Mouse (Mus musculus): Measurements from ENCODE around the gene Dnm2. TPM values are rescaled to one million over a fixed set of nuclear protein-coding genes. Genes with fewer than 3 reads are reported as not detected.

Dnm2 gene
- polyA plus RNA-seq, 1 experiment from 2014 or later: 51.8 TPM

DNA sequence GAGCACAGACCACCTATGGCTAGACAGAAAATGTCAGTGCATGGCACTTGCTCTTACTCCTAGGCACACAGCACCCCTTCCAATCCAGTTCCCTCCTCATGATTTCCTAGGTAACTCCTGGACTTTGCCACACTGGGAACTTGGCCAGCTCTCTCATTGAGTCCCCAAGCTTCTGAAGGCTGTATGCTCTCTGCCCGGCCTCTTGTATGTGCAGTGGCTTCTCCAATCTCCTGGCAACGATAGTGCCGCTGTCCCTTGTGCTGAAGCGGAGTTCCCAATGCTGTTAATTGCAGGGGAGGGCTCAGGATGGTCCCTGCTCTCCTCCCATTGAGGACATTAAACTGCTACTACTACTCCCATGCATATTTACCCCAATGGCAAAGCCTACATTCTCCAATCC lies 16.8 kb upstream of the Dnm2 start:
- no peak overlapping the region for H3K27ac ChIP-seq
- WGBS (ENCODE audit: insufficient replicate concordance): 26% methylated on average over 4 of the region's 4 CpGs
- H3K4me2 ChIP-seq: no peak overlapping the region
- peaks cover 40% of the 10 kb centered on the region for H3K36me3 ChIP-seq
- no peaks in the 10 kb centered on the region for H3K9me3 ChIP-seq (replicated peaks)
- no peaks in the 10 kb centered on the region for H3K27me3 ChIP-seq
- no peak for DNase-seq
- no peak overlapping the region for H3K4me3 ChIP-seq (replicated peaks)
- H3K4me1 ChIP-seq (replicated peaks): peaks cover 28% of the 10 kb centered on the region
- no peak for ATAC-seq (ENCODE audit: low read depth)
- H3K9ac ChIP-seq: no peak overlapping the region

DNA sequence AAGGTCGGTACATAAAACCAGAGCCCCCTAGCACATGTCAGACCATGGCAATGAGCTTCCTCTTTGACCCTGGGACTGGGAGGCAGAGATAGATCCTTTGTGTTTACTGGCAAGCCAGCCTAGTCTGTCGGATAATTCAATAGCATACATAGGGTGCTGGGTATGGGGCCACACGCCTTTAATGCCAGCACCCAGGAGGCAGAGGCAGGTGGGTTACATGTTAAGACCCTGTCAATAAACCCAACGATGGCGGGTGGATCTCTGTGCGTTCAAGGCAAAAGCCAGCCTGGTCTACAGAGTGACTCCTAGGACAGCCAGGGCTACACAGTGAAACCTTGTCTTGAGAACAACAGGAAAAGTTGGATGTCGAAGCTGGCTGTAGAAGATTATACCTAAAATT lies 16.1 kb upstream of the Dnm2 start:
- H3K9ac ChIP-seq: no peak overlapping the region
- peaks cover 34% of the 10 kb centered on the region for H3K36me3 ChIP-seq
- H3K27ac ChIP-seq: no peak overlapping the region
- 62% methylated on average over 7 of the region's 7 CpGs for WGBS (ENCODE audit: insufficient replicate concordance)
- no peak for DNase-seq
- H3K4me2 ChIP-seq: no peak overlapping the region
- no peaks in the 10 kb centered on the region for H3K9me3 ChIP-seq (replicated peaks)
- no peaks in the 10 kb centered on the region for H3K27me3 ChIP-seq
- ATAC-seq (ENCODE audit: low read depth): no peak
- peaks cover 32% of the 10 kb centered on the region for H3K4me1 ChIP-seq (replicated peaks)
- no peak overlapping the region for H3K4me3 ChIP-seq (replicated peaks)

DNA sequence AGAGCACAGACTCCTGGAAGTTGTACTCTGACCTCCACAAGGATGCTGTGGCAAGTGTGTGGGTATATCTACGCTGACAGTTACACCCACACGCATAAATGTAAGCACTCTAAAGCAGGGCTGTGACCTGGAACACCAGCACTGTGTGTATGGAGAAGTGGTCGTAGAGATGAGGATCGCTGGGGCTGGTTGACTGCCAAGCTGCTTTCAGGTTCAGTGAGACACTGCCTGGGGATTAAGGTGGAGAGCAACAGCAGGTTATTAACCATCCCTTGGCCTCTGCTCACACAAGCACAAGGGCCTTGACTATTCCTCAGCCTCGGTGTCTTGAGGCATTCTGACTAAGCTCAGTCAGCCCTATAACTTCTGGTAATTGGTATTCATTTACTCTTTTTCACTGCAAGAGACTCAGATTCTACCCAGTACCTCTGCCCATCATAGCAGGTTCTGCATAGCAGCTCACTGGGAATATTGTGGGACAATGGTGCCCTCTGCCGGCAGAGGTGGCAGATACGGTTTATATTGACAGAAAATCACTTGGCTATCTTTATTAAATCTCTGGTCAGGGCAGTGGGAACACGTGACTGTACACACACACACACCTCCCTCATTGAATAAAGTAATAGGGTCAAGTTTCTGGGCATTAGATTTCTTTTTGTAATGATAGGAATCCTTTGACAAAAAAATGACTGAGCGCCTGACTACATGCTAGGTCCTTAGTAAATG lies 15.0 kb upstream of the Dnm2 start:
- peak; percentile 63 for DNase-seq
- Histone ChIP-seq H3K4me3 (replicated peaks) (no peak overlapping the region), H3K4me2 (no peak overlapping the region), H3K27me3 (no peaks in the 10 kb centered on the region), H3K9me3 (replicated peaks) (no peaks in the 10 kb centered on the region), H3K9ac (no peak overlapping the region), H3K4me1 (replicated peaks) (peaks cover 42% of the 10 kb centered on the region), H3K27ac (no peak overlapping the region), H3K36me3 (peaks cover 34% of the 10 kb centered on the region)
- ATAC-seq (ENCODE audit: low read depth): no peak
- WGBS (ENCODE audit: insufficient replicate concordance): 33% methylated on average over 9 of the region's 9 CpGs

DNA sequence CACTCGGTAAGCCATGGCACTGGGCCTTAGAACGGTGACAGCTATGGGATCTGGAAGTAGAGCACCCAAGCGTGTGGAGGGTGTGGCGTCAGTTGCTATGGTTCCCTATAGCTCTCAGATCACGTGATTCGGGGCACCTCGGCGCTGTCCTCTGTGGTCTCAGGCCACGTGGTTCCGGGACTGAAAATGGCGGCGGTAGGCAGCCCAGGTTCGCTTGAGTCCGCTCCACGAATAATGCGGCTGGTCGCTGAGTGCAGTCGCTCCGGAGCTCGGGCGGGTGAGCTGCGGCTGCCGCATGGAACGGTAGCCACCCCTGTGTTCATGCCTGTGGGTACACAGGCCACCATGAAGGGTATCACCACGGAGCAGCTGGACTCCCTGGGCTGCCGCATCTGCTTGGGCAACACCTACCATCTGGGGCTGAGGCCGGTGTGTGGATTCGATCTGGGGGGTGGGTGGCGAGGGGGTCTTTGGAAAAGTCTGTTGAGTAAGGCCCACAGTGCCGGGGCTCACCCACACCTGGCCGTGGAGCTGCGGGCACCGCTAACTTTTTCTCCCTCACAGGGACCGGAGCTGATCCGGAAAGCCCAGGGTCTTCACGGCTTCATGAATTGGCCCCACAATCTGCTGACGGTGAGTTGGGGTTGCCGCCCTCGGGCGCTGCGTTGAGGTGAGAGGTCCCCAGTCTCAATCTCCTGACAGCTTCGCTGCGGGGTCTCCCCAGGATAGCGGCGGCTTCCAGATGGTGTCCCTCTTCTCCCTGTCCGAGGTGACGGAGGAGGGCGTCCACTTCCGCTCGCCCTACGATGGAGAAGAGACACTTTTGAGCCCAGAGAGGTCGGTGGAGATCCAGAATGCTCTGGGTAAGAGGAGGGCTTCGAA lies 12.8 kb upstream of the Dnm2 start, which contains the start of gene Qtrt1:
Gene Qtrt1 (plus strand): TSS at position 169 of the 882 bp plus-strand sequence.
- H3K4me1 ChIP-seq (replicated peaks): peaks cover 46% of the 10 kb centered on the region
- peaks cover 31% of the 10 kb centered on the region for H3K36me3 ChIP-seq
- peak; percentile 86 for DNase-seq
- H3K27ac ChIP-seq: peak within 1 kb of the TSS; percentile 72
- H3K4me2 ChIP-seq: peak within 1 kb of the TSS; percentile 91
- WGBS (ENCODE audit: insufficient replicate concordance): 1% methylated on average over 53 of the region's 53 CpGs
- H3K27me3 ChIP-seq: no peaks in the 10 kb centered on the region
- H3K4me3 ChIP-seq (replicated peaks): peak within 1 kb of the TSS; percentile 81
- H3K9me3 ChIP-seq (replicated peaks): no peaks in the 10 kb centered on the region
- peak within 1 kb of the TSS; percentile 82 for H3K9ac ChIP-seq
- peak; percentile 94 for ATAC-seq (ENCODE audit: low read depth)

DNA sequence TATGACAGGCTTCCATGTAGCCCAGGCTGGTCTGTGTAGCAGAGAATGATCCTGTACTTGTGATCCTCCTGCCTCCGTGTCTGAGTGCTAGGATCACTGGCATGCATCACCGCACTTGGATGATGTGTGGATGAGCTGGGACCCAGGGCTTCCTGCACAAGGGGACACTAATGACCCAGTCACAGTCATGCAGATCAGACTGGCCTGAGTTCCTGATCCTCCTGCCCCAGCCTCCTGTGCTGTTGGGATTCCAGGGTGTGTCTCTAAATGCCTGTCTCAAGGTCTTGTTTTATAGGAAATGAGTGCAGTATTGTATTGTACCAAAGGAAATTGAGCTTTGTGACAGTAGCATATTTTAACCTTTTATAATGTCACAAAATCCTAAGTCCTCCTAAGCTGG lies 6.8 kb upstream of the Dnm2 start:
- H3K4me2 ChIP-seq: no peak overlapping the region
- peaks cover 31% of the 10 kb centered on the region for H3K4me1 ChIP-seq (replicated peaks)
- DNase-seq (no peak), ATAC-seq (ENCODE audit: low read depth) (no peak)
- H3K27me3 ChIP-seq: no peaks in the 10 kb centered on the region
- peaks cover 81% of the 10 kb centered on the region for H3K36me3 ChIP-seq
- H3K9ac ChIP-seq: no peak overlapping the region
- H3K4me3 ChIP-seq (replicated peaks): no peak overlapping the region
- WGBS (ENCODE audit: insufficient replicate concordance): 93% methylated on average over 2 of the region's 2 CpGs
- no peak overlapping the region for H3K27ac ChIP-seq
- no peaks in the 10 kb centered on the region for H3K9me3 ChIP-seq (replicated peaks)

DNA sequence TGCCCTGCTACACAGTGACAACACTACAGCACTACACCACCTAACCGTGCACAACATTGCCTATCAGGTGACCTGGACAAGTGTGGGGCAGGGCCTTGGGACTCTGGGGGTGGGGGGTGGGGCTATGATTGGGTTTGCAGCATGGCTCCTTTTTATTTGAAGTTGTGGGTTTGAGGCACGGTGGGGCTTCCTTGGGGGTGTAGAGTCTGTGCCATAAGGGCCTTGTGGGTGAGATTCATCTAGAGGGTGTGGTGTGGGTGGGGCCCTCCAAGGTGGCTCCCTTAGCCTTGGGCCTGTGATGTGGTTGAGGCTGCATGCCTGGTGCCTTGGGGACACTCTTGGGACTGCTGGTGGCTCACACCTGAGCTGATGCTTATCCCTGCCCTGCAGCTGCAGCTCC lies 5.1 kb upstream of the Dnm2 start:
- H3K4me3 ChIP-seq (replicated peaks): no peak overlapping the region
- peaks cover 70% of the 10 kb centered on the region for H3K36me3 ChIP-seq
- no peak for ATAC-seq (ENCODE audit: low read depth)
- H3K9me3 ChIP-seq (replicated peaks): no peaks in the 10 kb centered on the region
- no peak for DNase-seq
- H3K27ac ChIP-seq: no peak overlapping the region; the same call in 1 of the 2 replicates
- 54% methylated on average over 2 of the region's 2 CpGs for WGBS (ENCODE audit: insufficient replicate concordance)
- H3K4me1 ChIP-seq (replicated peaks): peaks cover 30% of the 10 kb centered on the region
- no peak overlapping the region for H3K9ac ChIP-seq
- no peaks in the 10 kb centered on the region for H3K27me3 ChIP-seq
- no peak overlapping the region for H3K4me2 ChIP-seq

DNA sequence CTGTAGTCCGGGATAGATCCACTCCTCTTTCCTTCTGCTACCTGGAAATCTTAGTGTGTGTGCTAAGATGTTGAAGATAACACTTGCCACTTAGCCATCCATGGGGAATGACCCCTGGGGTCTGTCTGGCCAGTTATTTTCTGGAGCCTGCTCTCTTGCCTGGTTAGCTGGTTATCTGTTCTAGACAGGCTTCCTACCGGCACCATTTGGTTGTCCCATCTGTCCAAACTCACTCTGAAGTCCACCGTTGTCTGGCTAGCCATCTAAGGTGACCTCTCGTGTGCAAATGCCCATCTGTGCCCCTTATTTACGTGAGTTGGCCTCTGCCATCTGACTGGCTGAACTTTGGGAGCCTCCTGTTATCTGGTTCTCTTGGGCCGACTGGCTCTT lies 843 bp downstream of the Dnm2 start:
- Histone ChIP-seq H3K9ac (peak overlapping the region; percentile 97), H3K4me1 (replicated peaks) (peaks cover 64% of the 10 kb centered on the region), H3K27me3 (no peaks in the 10 kb centered on the region), H3K4me3 (replicated peaks) (peak overlapping the region; percentile 91), H3K27ac (peak overlapping the region; percentile 95), H3K9me3 (replicated peaks) (no peaks in the 10 kb centered on the region), H3K4me2 (peak overlapping the region; percentile 90), H3K36me3 (peaks cover 22% of the 10 kb centered on the region)
- ATAC-seq (ENCODE audit: low read depth) (no peak), DNase-seq (peak; percentile 45)
- WGBS (ENCODE audit: insufficient replicate concordance): 1% methylated on average over 6 of the region's 6 CpGs

DNA sequence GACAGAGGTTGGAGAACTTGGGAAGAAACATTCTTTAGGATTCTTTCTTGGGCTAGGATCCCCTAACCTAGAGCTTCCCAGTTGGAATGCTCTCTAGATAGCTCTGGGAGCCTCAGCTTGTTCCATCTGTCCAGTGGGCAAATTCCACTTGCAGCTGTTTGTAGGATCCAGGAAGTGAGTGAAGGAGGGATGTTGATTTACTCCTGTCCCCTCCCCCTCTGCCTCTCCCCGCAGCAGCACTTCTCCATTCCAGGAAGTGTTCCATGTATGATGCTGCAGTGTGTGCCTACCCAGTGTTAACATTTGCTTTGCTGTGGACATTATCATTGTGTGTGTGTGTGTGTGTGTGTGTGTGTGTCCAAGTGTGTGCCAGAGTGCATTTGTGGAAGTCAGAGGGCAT lies 1.3 kb downstream of the Dnm2 start:
- Histone ChIP-seq H3K9ac (peak overlapping the region; percentile 97), H3K27ac (peak overlapping the region; percentile 95), H3K27me3 (no peaks in the 10 kb centered on the region), H3K36me3 (peaks cover 18% of the 10 kb centered on the region), H3K4me2 (peak overlapping the region; percentile 90), H3K4me1 (replicated peaks) (peaks cover 68% of the 10 kb centered on the region), H3K4me3 (replicated peaks) (peak overlapping the region; percentile 91), H3K9me3 (replicated peaks) (no peaks in the 10 kb centered on the region)
- no peak for DNase-seq
- no peak for ATAC-seq (ENCODE audit: low read depth)
- 0% methylated on average over 1 of the region's 1 CpGs for WGBS (ENCODE audit: insufficient replicate concordance)

DNA sequence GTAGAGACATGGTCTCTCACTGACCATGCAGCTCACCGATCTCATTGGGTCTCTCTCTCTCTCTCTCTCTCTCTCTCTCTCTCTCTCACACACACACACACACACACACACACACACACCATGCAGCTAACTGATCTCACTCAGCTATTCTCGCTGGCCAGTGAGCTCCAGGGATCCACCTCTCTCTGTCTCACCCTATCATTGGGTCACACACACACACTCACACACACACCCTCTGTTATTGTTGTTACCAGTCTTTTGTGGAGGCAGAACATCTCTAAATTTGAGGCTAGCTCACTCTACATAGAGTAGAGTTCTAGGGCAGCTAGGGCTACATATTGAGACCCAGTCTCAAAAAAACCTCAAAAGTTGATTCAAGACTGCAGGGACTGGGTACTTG lies 1.8 kb downstream of the Dnm2 start:
- H3K4me2 ChIP-seq: peak overlapping the region; percentile 90
- H3K4me1 ChIP-seq (replicated peaks): peaks cover 73% of the 10 kb centered on the region
- DNase-seq (no peak), ATAC-seq (ENCODE audit: low read depth) (no peak)
- peak overlapping the region; percentile 91 for H3K4me3 ChIP-seq (replicated peaks)
- no peaks in the 10 kb centered on the region for H3K9me3 ChIP-seq (replicated peaks)
- H3K27ac ChIP-seq: peak overlapping the region; percentile 95
- 25% methylated on average over 2 of the region's 2 CpGs for WGBS (ENCODE audit: insufficient replicate concordance)
- H3K9ac ChIP-seq: peak overlapping the region; percentile 97
- peaks cover 12% of the 10 kb centered on the region for H3K36me3 ChIP-seq
- H3K27me3 ChIP-seq: no peaks in the 10 kb centered on the region

DNA sequence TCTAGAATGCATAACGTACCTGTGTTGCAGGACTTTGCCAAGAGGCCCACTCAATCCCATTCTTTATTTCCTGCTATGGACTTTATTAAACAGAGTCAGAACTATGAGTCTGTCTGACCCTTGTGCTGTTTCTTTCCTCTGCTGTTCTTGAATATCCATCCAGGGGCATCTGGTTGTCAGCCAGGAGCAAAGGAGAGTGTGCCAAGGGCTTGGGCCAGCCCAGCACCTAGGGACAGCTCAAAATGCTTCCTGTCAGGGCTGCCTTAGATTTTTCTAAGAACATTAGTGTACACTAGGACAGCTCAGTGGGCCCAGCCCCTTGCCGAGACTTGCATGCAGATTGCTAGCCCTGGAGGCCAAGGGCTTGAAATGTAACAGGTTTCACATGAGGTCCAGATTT lies 3.1 kb downstream of the Dnm2 start:
- Histone ChIP-seq H3K27me3 (no peaks in the 10 kb centered on the region), H3K9ac (no peak overlapping the region), H3K36me3 (0 out of 2 replicates have a peak, but pooled peaks cover 2% of the 10 kb centered on the region), H3K27ac (no peak overlapping the region), H3K4me3 (replicated peaks) (no peak overlapping the region), H3K4me1 (replicated peaks) (peaks cover 80% of the 10 kb centered on the region), H3K9me3 (replicated peaks) (no peaks in the 10 kb centered on the region), H3K4me2 (peak overlapping the region; percentile 21; the same call in 1 of the 2 replicates)
- DNase-seq (no peak), ATAC-seq (ENCODE audit: low read depth) (no peak)
- 72% methylated on average over 2 of the region's 2 CpGs for WGBS (ENCODE audit: insufficient replicate concordance)

DNA sequence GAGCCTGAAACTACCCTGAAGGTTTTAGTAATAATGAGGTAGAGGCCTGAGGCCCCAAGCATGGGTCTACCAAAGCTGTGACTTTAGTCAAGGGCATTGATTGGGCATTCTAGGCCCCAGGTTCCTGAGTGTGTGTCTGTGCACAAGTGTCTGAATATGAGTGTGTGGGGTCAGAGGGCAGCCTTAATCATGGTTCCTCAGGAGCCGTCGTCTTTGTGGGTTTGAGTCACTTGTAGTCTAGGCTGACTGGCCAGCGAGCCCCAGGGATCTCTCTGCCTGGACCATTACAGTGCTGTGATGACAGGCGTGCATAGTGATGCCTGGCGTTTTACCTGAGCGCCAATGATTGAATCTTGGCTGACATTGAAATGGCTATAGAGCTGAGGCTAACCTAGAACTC lies 3.5 kb downstream of the Dnm2 start:
- no peak for ATAC-seq (ENCODE audit: low read depth)

More for the DNA sequence above, 3.5 kb downstream of the Dnm2 start:
- WGBS (ENCODE audit: insufficient replicate concordance): 77% methylated on average over 6 of the region's 6 CpGs
- H3K27ac ChIP-seq: no peak overlapping the region
- no peak overlapping the region for H3K9ac ChIP-seq
- no peak overlapping the region for H3K4me2 ChIP-seq
- DNase-seq: no peak
- no peak overlapping the region for H3K4me3 ChIP-seq (replicated peaks)
- no peaks in the 10 kb centered on the region for H3K27me3 ChIP-seq
- no peaks in the 10 kb centered on the region for H3K36me3 ChIP-seq
- peaks cover 78% of the 10 kb centered on the region for H3K4me1 ChIP-seq (replicated peaks)
- no peaks in the 10 kb centered on the region for H3K9me3 ChIP-seq (replicated peaks)

Data from liver, embryonic 13.5 days (tissue).